Mouse (Mus musculus) lung, embryonic 14.5 days (tissue): ENCODE results near the gene Pak6. TPM values are rescaled to one million over a fixed set of nuclear protein-coding genes. Genes with fewer than 3 reads are reported as not detected.
A peak's percentile ranks its signal among the peaks of the same experiment; 100 is the strongest.

Experiments
- ATAC-seq: fragments of 200-750 bp; cut with Nextera tagmentation; 2 replicates; pipeline ENCODE4 v1.8.0; 2017; ENCODE audit warnings: mild to moderate bottlenecking, moderate TSS enrichment, moderate library complexity; ENCODE audit not compliant: insufficient read depth
- DNase-seq: peaks from one replicate; pipeline ENCODE4 v3.0.0-alpha.2; 2015
- H3K27ac ChIP-seq: fragments of 300-500 bp; sonication (generic); 2 replicates; pipeline ENCODE4 v1.5.1; 2014; ENCODE audit warnings: low read depth, mild to moderate bottlenecking, moderate library complexity
- H3K27me3 ChIP-seq: fragments of 300-500 bp; sonication (generic); 2 replicates; pipeline ENCODE4 v1.6.1; 2014; ENCODE audit warnings: low read length, control low read depth; ENCODE audit not compliant: insufficient read depth
- H3K36me3 ChIP-seq: fragments of 300-500 bp; sonication (generic); 2 replicates; pipeline ENCODE4 v1.6.1; 2014; ENCODE audit warnings: control low read depth; ENCODE audit not compliant: insufficient read depth
- H3K4me1 ChIP-seq: fragments of 300-500 bp; sonication (generic); 2 replicates; pipeline ENCODE4 v1.6.1; 2014; ENCODE audit warnings: antibody characterized with exemption, control low read depth; ENCODE audit not compliant: insufficient read depth
- H3K4me2 ChIP-seq: fragments of 300-500 bp; sonication (generic); 2 replicates; pipeline ENCODE4 v1.6.1; 2014; ENCODE audit warnings: mild to moderate bottlenecking
- H3K4me3 ChIP-seq: fragments of 300-500 bp; sonication (generic); 2 replicates; pipeline ENCODE4 v1.5.1; 2014; ENCODE audit warnings: low read depth, low read length
- H3K9ac ChIP-seq: fragments of 300-500 bp; sonication (generic); 2 replicates; pipeline ENCODE4 v1.6.1; 2014
- H3K9me3 ChIP-seq: fragments of 300-500 bp; sonication (generic); 2 replicates; pipeline ENCODE4 v1.6.1; 2016; ENCODE audit warnings: low read depth, low read length, control low read depth
- CTCF ChIP-seq: IDR thresholded peaks from 2 replicates; pipeline ENCODE4 v1.5.1; 2016; ENCODE audit warnings: antibody characterized with exemption, low read depth
- WGBS: fragments of 180-500 bp; shearing (Covaris S2); extraction: QIAGEN DNeasy Blood & Tissue Kit; methylation state at CpG from one replicate; pipeline ENCODE4 v1.1.7; 2014; 5-methylcytosine and 5-hydroxymethylcytosine counted together
- polyA plus RNA-seq: library from polyadenylated mRNA; unstranded; fragments of >200 nt; fragmentation: Nextera tagmentation; extraction: Ambion mirVana; gene quantifications from 2 replicates; pipeline ENCODE4 v1.2.1, GENCODE M21; 2014

The Pak6 gene
- polyA plus RNA-seq, 1 experiment from 2014 or later: 0.95 TPM

DNA sequence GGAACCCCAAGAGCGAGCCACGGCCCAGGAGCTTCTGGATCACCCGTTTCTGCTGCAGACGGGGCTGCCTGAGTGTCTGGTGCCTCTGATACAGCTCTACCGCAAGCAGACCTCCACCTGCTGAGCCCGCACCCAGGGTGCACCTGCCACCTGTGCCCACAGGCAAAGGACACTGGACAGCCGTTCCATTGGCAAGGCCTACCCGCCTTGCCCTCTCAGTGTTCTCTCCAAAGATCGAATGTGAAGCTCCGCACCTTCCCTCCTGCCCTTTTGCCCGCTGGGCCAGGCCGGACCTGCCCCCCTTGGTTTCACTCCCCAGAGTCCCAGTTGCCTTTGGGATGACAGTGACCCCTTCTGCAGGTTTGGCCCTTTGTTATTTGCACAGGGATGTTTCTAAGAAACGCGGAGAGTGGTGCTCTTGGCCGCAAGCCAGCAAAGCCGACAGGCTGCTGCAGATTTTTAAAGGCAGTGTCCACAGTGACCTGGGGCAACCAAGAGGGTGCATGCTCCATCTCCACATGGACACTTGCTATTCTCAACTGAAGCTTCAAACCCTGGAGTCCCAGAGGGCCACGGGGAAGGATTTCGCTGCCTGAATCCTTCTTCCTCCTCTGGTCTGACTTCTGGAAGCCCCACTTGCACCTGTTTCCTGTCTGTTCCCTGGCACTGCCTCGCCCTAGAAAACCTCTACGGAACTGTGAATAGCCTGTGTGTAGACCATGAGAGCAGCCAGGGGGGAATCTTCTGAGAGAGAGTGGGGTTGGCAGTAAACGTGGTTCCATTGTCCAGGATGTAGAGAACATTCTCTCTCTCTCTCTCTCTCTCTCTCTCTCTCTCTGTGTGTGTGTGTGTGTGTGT is 33.6 kb downstream of the Pak6 start:
- Histone ChIP-seq H3K27ac (no peak overlapping the region; the same call in 1 of the 2 replicates), H3K9ac (no peak overlapping the region), H3K36me3 (no peaks in the 10 kb centered on the region), H3K4me1 (peaks cover 6% of the 10 kb centered on the region; the same call in 1 of the 2 replicates), H3K9me3 (no peaks in the 10 kb centered on the region), H3K4me2 (no peak overlapping the region), H3K4me3 (no peak overlapping the region), H3K27me3 (peaks cover 40% of the 10 kb centered on the region)
- TF ChIP-seq CTCF: no peak
- DNase-seq: peak; percentile 52
- no peak for ATAC-seq
- WGBS: 36% methylated on average over 21 of the region's 21 CpGs

DNA sequence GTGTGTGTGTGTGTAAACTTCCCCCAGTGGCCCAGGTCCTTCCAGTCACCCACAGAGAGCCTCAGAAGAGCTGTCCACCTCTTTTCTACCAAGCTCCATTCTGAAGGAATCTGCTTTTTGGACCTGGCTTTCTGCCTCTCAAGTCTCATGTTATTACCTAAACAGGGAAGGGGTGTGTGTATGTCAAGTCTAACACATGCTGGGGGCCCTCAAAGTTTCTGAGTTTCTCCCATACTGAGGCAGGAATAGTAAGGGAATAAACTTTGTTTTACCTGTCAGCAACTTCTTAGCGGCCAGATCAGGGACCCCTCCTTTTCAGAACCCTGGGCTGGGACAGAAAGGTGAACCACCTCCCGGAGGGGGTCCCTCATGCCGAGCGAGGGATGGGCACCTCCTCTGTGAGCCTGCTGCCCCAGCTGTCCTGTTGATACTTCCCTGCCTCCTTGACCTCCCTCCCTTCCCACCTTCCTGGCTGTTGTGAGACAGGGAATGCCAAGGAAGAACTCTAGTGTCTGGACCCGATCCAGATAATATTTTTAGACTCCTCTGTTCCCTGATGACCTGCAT is 34.3 kb downstream of the Pak6 start:
- WGBS: 32% methylated on average over 5 of the region's 5 CpGs
- no peak overlapping the region for H3K9ac ChIP-seq
- H3K36me3 ChIP-seq: no peaks in the 10 kb centered on the region
- ATAC-seq (no peak), DNase-seq (no peak)
- H3K4me1 ChIP-seq: peaks cover 6% of the 10 kb centered on the region; the same call in 1 of the 2 replicates
- TF ChIP-seq CTCF: no peak
- H3K4me2 ChIP-seq: no peak overlapping the region
- H3K27ac ChIP-seq: no peak overlapping the region
- no peak overlapping the region for H3K4me3 ChIP-seq
- peaks cover 47% of the 10 kb centered on the region for H3K27me3 ChIP-seq
- H3K9me3 ChIP-seq: no peaks in the 10 kb centered on the region

DNA sequence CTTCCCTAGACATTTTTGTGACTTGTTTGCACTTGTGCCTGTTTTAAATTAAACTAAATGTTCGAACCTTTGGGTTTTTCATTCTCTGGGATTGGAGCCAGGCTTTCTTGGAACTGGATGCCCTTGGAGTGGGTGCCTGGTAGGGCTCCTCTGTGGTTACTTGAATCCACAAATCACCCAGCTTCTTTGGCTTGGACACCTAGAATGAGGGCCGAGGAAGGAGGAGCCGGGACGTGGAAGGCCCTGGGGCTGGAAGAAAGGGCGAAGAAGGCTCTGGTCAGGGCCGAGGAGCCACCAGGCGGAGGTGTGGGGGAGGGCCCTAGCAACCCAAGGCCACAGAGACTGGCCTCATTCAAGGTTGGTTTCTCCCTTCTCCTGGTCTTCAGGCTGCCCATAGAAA is 34.9 kb downstream of the Pak6 start:
- Histone ChIP-seq H3K9ac (no peak overlapping the region), H3K27ac (no peak overlapping the region), H3K36me3 (no peaks in the 10 kb centered on the region), H3K4me1 (peaks cover 6% of the 10 kb centered on the region; the same call in 1 of the 2 replicates), H3K9me3 (no peaks in the 10 kb centered on the region), H3K4me3 (no peak overlapping the region), H3K27me3 (peaks cover 53% of the 10 kb centered on the region), H3K4me2 (no peak overlapping the region)
- 37% methylated on average over 7 of the region's 7 CpGs for WGBS
- DNase-seq (no peak), ATAC-seq (no peak)
- TF ChIP-seq CTCF: no peak

- ATAC-seq (peak; percentile 46; the same call in 1 of the 2 replicates), DNase-seq (peak; percentile 95)
- TF ChIP-seq CTCF: peak; percentile 94
- Histone ChIP-seq H3K27me3 (peaks cover 78% of the 10 kb centered on the region), H3K4me3 (peak overlapping the region; percentile 20; the same call in 1 of the 2 replicates), H3K27ac (no peak overlapping the region), H3K36me3 (no peaks in the 10 kb centered on the region), H3K9ac (0 out of 2 replicates have a peak overlapping the region, but pooled peaks have one; percentile 17), H3K4me2 (peak overlapping the region; percentile 51), H3K4me1 (peaks cover 13% of the 10 kb centered on the region; the same call in 1 of the 2 replicates), H3K9me3 (no peaks in the 10 kb centered on the region)
- 3% methylated on average over 32 of the region's 32 CpGs for WGBS
These were observed 37.3 kb downstream of the Pak6 start for GRCm38 (mm10) chr2:118700179-118701062.

DNA sequence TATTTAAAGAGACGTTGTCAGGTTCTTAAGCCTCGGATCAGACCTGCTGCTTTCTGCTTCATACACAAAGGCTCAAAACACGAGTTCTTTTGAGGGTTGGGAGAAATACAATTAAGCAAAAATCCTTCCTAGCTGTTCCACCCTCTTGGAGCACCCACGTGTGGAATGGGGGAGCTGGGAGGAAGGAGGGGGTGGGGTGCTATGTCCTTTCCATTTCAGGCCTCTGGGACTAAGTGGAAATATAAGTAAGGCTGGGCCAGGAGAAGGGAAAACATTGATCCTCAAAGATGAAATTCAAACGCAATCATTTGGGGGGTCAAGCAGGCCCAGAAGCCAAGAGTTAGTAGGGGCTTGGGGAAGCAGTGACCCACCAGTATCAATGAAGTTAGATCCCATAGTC is 38.1 kb downstream of the Pak6 start:
- Histone ChIP-seq H3K36me3 (no peaks in the 10 kb centered on the region), H3K4me3 (no peak overlapping the region), H3K27ac (no peak overlapping the region), H3K4me1 (peaks cover 13% of the 10 kb centered on the region; the same call in 1 of the 2 replicates), H3K27me3 (peaks cover 81% of the 10 kb centered on the region), H3K9ac (no peak overlapping the region), H3K4me2 (no peak overlapping the region), H3K9me3 (no peaks in the 10 kb centered on the region)
- 7% methylated on average over 5 of the region's 5 CpGs for WGBS
- no peak for TF ChIP-seq CTCF
- DNase-seq (no peak), ATAC-seq (no peak)

DNA sequence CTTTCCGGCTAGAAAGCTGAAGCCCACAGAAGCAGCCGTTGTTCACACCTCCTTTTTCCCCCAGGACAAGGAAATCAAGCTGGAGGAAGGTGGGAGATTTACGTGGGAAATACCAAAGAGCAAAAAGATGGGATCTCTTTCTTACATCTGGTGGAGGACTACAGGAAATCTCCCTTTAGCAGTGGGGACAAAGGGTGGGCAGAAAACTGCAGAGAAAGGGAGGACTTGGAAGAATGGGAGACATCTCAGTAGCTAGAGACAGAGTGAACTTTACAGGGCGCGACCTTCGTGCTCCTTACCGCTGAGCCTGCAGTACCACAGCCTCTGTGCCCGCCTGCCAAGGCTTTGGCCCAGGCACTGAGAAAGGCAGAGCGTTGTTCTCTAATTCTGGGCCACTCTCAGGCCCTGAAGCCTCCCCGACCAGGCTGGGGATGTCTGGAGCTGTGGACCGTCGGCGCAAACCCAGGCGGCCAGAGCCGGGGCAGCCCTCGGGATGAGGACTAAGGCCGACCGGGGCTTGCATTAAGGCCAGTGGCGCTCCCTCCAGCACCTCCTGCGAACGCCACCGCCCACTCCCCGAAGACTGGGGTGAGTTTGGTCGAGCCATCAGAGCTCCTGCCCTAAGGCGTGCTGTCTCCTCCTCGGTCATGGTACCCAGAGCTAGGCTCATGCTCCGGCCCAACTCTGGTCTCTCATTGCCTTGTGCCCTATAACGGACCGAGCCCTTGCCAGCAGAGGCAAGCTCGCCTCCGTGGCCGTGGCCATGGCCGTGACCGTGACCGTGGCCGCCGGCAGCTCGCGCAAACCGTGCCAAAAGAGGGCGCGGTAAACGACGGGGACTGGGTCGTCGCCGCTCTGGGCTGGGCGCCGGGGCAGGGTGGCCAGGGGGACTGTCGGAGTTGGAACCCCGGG is 39.1 kb downstream of the Pak6 start:
- 4% methylated on average over 51 of the region's 51 CpGs for whole genome bisulfite sequencing
- Histone ChIP-seq H3K4me2 (peak overlapping the region; percentile 72), H3K9me3 (no peaks in the 10 kb centered on the region), H3K27me3 (peaks cover 83% of the 10 kb centered on the region), H3K4me1 (peaks cover 7% of the 10 kb centered on the region; the same call in 1 of the 2 replicates), H3K4me3 (peak overlapping the region; percentile 41), H3K27ac (no peak overlapping the region), H3K9ac (no peak overlapping the region; the same call in 1 of the 2 replicates), H3K36me3 (no peaks in the 10 kb centered on the region)
- ATAC-seq (0 out of 2 replicates have a peak, but pooled peaks have one; percentile 1), DNase-seq (peak; percentile 21)
- TF ChIP-seq CTCF: no peak
